16 mouse cellular contexts compared by ENCODE assay signal in the genomic region with DNA sequence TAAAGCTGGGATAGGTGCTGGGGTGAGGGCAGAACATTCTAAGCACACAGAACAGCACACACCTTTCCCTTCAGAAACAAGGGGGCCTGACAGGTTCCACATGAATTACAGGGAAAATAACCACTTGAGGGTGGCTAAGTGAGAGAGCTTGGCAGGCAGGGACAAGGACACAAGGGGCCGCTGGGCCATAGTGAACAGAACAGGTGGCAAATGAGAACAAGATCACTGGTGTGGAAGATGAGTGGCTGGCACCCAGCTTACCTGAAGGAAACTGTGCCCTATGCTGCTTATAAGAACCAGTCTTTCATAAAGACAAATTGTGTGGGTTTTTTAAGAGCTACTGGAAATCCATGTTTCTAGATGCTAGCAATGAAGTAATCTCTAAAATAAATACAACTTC.
"Had no signal": no experiment of that assay in that cellular context is flagged by ENCODE, and none has a peak within 500 bp of the region (broad histone marks: within the 10 kb centered on the region; RNA-seq: fewer than 3 reads in every experiment).

No protein-coding gene starts in this region.

- DNase-seq: kidney, adult 8-10 months; kidney, postnatal 14 days; kidney, postnatal 4 days; liver; lung, adult 18-20 months; lung, postnatal 14 days; lung, postnatal 4 days; thymus, adult 18-20 months; thymus, postnatal 36 days had no signal

- H3K27ac ChIP-seq: kidney, embryonic 15.5 days; limb, embryonic 10.5 days; limb, embryonic 13.5 days; liver, embryonic 12.5 days; liver, embryonic 15.5 days; lung, embryonic 15.5 days; midbrain, embryonic 12.5 days had no signal

- H3K9me3 ChIP-seq: limb, embryonic 10.5 days had no signal

- H3K4me3 ChIP-seq: kidney, embryonic 15.5 days; limb, embryonic 10.5 days; limb, embryonic 13.5 days; liver, embryonic 12.5 days; liver, embryonic 15.5 days; lung, embryonic 15.5 days; midbrain, embryonic 12.5 days had no signal

- H3K27me3 ChIP-seq: kidney, embryonic 15.5 days; limb, embryonic 13.5 days; liver, embryonic 12.5 days; liver, embryonic 15.5 days; lung, embryonic 15.5 days; midbrain, embryonic 12.5 days had no signal

- ATAC-seq: liver, embryonic 12.5 days had no signal

- H3K4me2 ChIP-seq: kidney, embryonic 15.5 days; limb, embryonic 13.5 days; liver, embryonic 12.5 days; liver, embryonic 15.5 days; lung, embryonic 15.5 days; midbrain, embryonic 12.5 days had no signal

- H3K9ac ChIP-seq: kidney, embryonic 15.5 days; limb, embryonic 13.5 days; liver, embryonic 12.5 days; liver, embryonic 15.5 days; lung, embryonic 15.5 days; midbrain, embryonic 12.5 days had no signal
